Mouse (Mus musculus): ENCODE measurements around the gene Fryl.

- TF ChIP-seq CTCF (IDR thresholded peaks at IDR 0.05; ENCODE audit: insufficient read depth, low read length) = no peak
- no peak for TF ChIP-seq POLR2A (IDR thresholded peaks at IDR 0.05; ENCODE audit: borderline replicate concordance, extremely low read depth, low read depth, low read length)
Measured at GRCm38 (mm10) chr5:72976539-72976938, 279.9 kb downstream of the Fryl start.
